Mouse (Mus musculus) heart, postnatal 0 days (tissue): ENCODE data around the gene Gm49340.

ENCODE experiments used
- CTCF ChIP-seq: IDR thresholded peaks from 2 replicates; pipeline ENCODE4 v1.5.1; 2016; ENCODE audit warnings: antibody characterized with exemption, control low read depth, low read depth
- EP300 ChIP-seq: IDR thresholded peaks from 2 replicates; pipeline ENCODE4 v1.6.1; 2016; ENCODE audit warnings: antibody characterized with exemption, low read depth

DNA sequence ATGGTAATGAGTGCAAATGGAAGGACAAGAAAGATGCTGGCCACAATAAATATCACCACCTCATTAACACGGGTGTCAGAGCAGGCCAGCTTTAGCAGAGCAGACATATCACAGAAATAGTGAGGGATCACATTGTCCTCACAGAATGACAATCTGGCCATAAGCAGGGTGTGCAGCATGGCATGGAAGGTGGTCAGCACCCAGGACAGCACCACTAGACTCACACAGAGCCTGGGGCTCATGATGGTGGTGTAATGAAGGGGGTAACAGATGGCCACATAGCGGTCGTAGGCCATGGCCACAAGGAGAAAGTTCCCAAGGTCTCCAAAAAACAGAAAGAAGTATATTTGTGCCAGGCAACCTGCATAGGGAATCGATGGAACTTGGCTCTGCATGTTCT is 65.8 kb downstream of the Gm49340 start:
- TF ChIP-seq CTCF (no peak), EP300 (no peak)
